Mouse (Mus musculus) MEL (cell line): Measurements from ENCODE around the gene Gm20431. TPM values are rescaled to one million over a fixed set of nuclear protein-coding genes. Genes with fewer than 3 reads are reported as not detected.

Source experiments
- DNase-seq: peaks from one replicate; pipeline ENCODE4 v3.0.0; 2011; ENCODE audit warnings: low read depth, low spot score
- H3K27ac ChIP-seq: 2 replicates; pipeline ENCODE4 v1.5.1; 2012; ENCODE audit warnings: low read depth, mild to moderate bottlenecking, control low read depth, low read length, moderate library complexity; ENCODE audit not compliant: control insufficient read depth
- H3K27me3 ChIP-seq, 2 experiments: fragments of 150-350 bp in 1 of 2; sonication (generic) in 1 of 2; 2 replicates each; pipeline ENCODE4 v1.6.1; 2012; ENCODE audit warnings: low read length in 2 of 2, mild to moderate bottlenecking in 2 of 2, improper control_type of control experiment in 1 of 2, moderate library complexity in 1 of 2; ENCODE audit not compliant: insufficient read depth in 2 of 2, control insufficient read depth in 1 of 2
- H3K36me3 ChIP-seq, 2 experiments: 2 replicates each; pipeline ENCODE4 v1.6.1; 2012 to 2014; ENCODE audit warnings: low read length in 2 of 2, improper control_type of control experiment in 1 of 2, inconsistent platforms in 1 of 2, mild to moderate bottlenecking in 1 of 2; ENCODE audit not compliant: insufficient read depth in 2 of 2, control insufficient read depth in 1 of 2
- H3K4me1 ChIP-seq, 2 experiments: fragments of 150-350 bp in 1 of 2; sonication (generic) in 1 of 2; 2 replicates each; pipeline ENCODE4 v1.6.1; 2012; ENCODE audit warnings: low read length in 2 of 2, improper control_type of control experiment in 1 of 2, mild to moderate bottlenecking in 1 of 2; ENCODE audit not compliant: insufficient read depth in 2 of 2, control insufficient read depth in 1 of 2
- H3K4me3 ChIP-seq, 2 experiments: fragments of 150-350 bp in 1 of 2; sonication (generic) in 1 of 2; 2 replicates each; pipeline ENCODE4 v1.5.1; 2012; ENCODE audit warnings: low read depth in 2 of 2, low read length in 2 of 2, mild to moderate bottlenecking in 2 of 2, moderate library complexity in 2 of 2, control low read depth in 1 of 2, improper control_type of control experiment in 1 of 2; ENCODE audit not compliant: control insufficient read depth in 1 of 2, insufficient read depth in 1 of 2
- H3K79me2 ChIP-seq: 2 replicates; pipeline ENCODE4 v1.6.1; 2012; ENCODE audit warnings: mild to moderate bottlenecking, low read length, moderate library complexity; ENCODE audit not compliant: control insufficient read depth, poor library complexity, insufficient read depth
- H3K9ac ChIP-seq: 2 replicates; pipeline ENCODE4 v1.6.1; 2012; ENCODE audit warnings: low read depth, mild to moderate bottlenecking, control low read depth, low read length, moderate library complexity; ENCODE audit not compliant: control insufficient read depth, poor library complexity, severe bottlenecking
- H3K9me3 ChIP-seq: fragments of 150-350 bp; sonication (generic); replicated peaks from 2 replicates; pipeline ENCODE4 v1.6.1; 2012; ENCODE audit warnings: mild to moderate bottlenecking, low read length, improper control_type of control experiment, moderate library complexity; ENCODE audit not compliant: insufficient read depth
- CHD1 ChIP-seq: IDR thresholded peaks from 2 replicates; pipeline ENCODE4 v1.6.1; 2012; ENCODE audit warnings: low read depth, mild to moderate bottlenecking, inconsistent platforms, low read length, improper control_type of control experiment
- CTCF ChIP-seq, 3 experiments: IDR thresholded peaks in 2 of 3; conservative IDR thresholded peaks in 1 of 3; 2 replicates each; pipeline ENCODE4 v1.5.1; 2011 to 2012; ENCODE audit warnings: low read length in 3 of 3, low read depth in 2 of 3, mild to moderate bottlenecking in 2 of 3, improper control_type of control experiment in 1 of 3, inconsistent platforms in 1 of 3, mixed read lengths in 1 of 3, moderate library complexity in 1 of 3; ENCODE audit not compliant: control insufficient read depth in 1 of 3, insufficient read depth in 1 of 3, poor library complexity in 1 of 3, severe bottlenecking in 1 of 3
- ELF1 ChIP-seq: IDR thresholded peaks from 2 replicates; pipeline ENCODE4 v1.6.1; 2014; ENCODE audit warnings: low read depth, mild to moderate bottlenecking, inconsistent platforms, low read length, improper control_type of control experiment, moderate library complexity
- GATA1 ChIP-seq: IDR thresholded peaks from 2 replicates; pipeline ENCODE4 v1.6.1; 2011; ENCODE audit warnings: low read depth, low read length, improper control_type of control experiment
- MAFK ChIP-seq: IDR thresholded peaks from 2 replicates; pipeline ENCODE4 v1.6.1; 2011; ENCODE audit warnings: low read depth, mild to moderate bottlenecking, low read length, improper control_type of control experiment, borderline replicate concordance
- MAX ChIP-seq: IDR thresholded peaks from 2 replicates; pipeline ENCODE4 v1.6.1; 2011; ENCODE audit warnings: low read length, improper control_type of control experiment
- MAZ ChIP-seq: IDR thresholded peaks from 2 replicates; pipeline ENCODE4 v1.6.1; 2012; ENCODE audit warnings: low read depth, mild to moderate bottlenecking, inconsistent platforms, low read length, improper control_type of control experiment
- MYB ChIP-seq: IDR thresholded peaks from 2 replicates; pipeline ENCODE4 v1.6.1; 2011; ENCODE audit warnings: mild to moderate bottlenecking, low read depth, low read length, improper control_type of control experiment
- MYC ChIP-seq: IDR thresholded peaks from 2 replicates; pipeline ENCODE4 v1.6.1; 2011; ENCODE audit warnings: low read depth, mild to moderate bottlenecking, low read length, improper control_type of control experiment, moderate library complexity
- NELFE ChIP-seq: IDR thresholded peaks from 2 replicates; pipeline ENCODE4 v1.6.1; 2011; ENCODE audit warnings: low read depth, low read length, improper control_type of control experiment
- NRF1 ChIP-seq: IDR thresholded peaks from 2 replicates; pipeline ENCODE4 v1.6.1; 2014; ENCODE audit warnings: low read depth, mild to moderate bottlenecking, inconsistent platforms, low read length, improper control_type of control experiment, moderate library complexity; ENCODE audit not compliant: poor library complexity, insufficient read depth, severe bottlenecking
- POLR2AphosphoS2 ChIP-seq: IDR thresholded peaks from 2 replicates; pipeline ENCODE4 v1.6.1; 2011; ENCODE audit warnings: low read length, improper control_type of control experiment
- POLR2AphosphoS5 ChIP-seq: IDR thresholded peaks from 2 replicates; pipeline ENCODE4 v1.6.1; 2012; ENCODE audit warnings: low read depth, borderline replicate concordance, mild to moderate bottlenecking, inconsistent platforms, low read length, moderate library complexity, mixed read lengths
- RAD21 ChIP-seq: IDR thresholded peaks from 2 replicates; pipeline ENCODE4 v1.6.1; 2011; ENCODE audit warnings: mild to moderate bottlenecking, low read depth, low read length, improper control_type of control experiment
- SIN3A ChIP-seq: IDR thresholded peaks from 2 replicates; pipeline ENCODE4 v1.6.1; 2012; ENCODE audit warnings: low read length, improper control_type of control experiment, inconsistent platforms
- SMC3 ChIP-seq: IDR thresholded peaks from 2 replicates; pipeline ENCODE4 v1.6.1; 2011; ENCODE audit warnings: low read depth, low read length, improper control_type of control experiment
- UBTF ChIP-seq: IDR thresholded peaks from 2 replicates; pipeline ENCODE4 v1.6.1; 2012; ENCODE audit warnings: low read depth, mild to moderate bottlenecking, inconsistent platforms, low read length, improper control_type of control experiment, moderate library complexity, borderline replicate concordance; ENCODE audit not compliant: insufficient read depth
- USF1 ChIP-seq: IDR thresholded peaks from 2 replicates; pipeline ENCODE4 v1.6.1; 2014; ENCODE audit warnings: low read depth, mild to moderate bottlenecking, inconsistent platforms, low read length, improper control_type of control experiment, moderate library complexity
- USF2 ChIP-seq, 2 experiments: IDR thresholded peaks; 2 replicates each; pipeline ENCODE4 v1.6.1; 2011 to 2012; ENCODE audit warnings: improper control_type of control experiment in 2 of 2, low read length in 2 of 2, borderline replicate concordance in 1 of 2, inconsistent platforms in 1 of 2, low read depth in 1 of 2, mild to moderate bottlenecking in 1 of 2; ENCODE audit not compliant: insufficient read depth in 1 of 2
- ZC3H11A ChIP-seq: IDR thresholded peaks from 2 replicates; pipeline ENCODE4 v1.6.1; 2012; ENCODE audit warnings: low read depth, mild to moderate bottlenecking, inconsistent platforms, low read length, improper control_type of control experiment
- ZKSCAN1 ChIP-seq: IDR thresholded peaks from 2 replicates; pipeline ENCODE4 v1.6.1; 2012; ENCODE audit warnings: low read depth, mild to moderate bottlenecking, inconsistent platforms, low read length, improper control_type of control experiment, moderate library complexity
- ZMIZ1 ChIP-seq: IDR thresholded peaks from 2 replicates; pipeline ENCODE4 v1.6.1; 2012; ENCODE audit warnings: low read depth, mild to moderate bottlenecking, inconsistent platforms, low read length, improper control_type of control experiment, moderate library complexity
- ZNF384 ChIP-seq: IDR thresholded peaks from 2 replicates; pipeline ENCODE4 v1.6.1; 2012; ENCODE audit warnings: low read depth, mild to moderate bottlenecking, inconsistent platforms, low read length, improper control_type of control experiment
- polyA plus RNA-seq, 2 experiments: library from polyadenylated mRNA; stranded (reverse) in 1 of 2; unstranded in 1 of 2; fragments of >175 nt in 1 of 2; fragments of >200 nt in 1 of 2; gene quantifications; 2 replicates each; pipeline versions ENCODE4 v1.2.1 to v1.2.4; 2012; ENCODE audit warnings: low replicate concordance in 2 of 2, low read depth in 1 of 2; ENCODE audit not compliant: insufficient read length in 2 of 2, insufficient read depth in 1 of 2, missing spikeins in 1 of 2
- total RNA-seq: library from RNA; depleted of rRNA; stranded (reverse); fragments of 300-350 nt; gene quantifications from 2 replicates; pipeline ENCODE4 v1.2.3, GENCODE M21; 2012

Gene Gm20431
- total and polyA plus RNA-seq, 3 experiments: 5.9 to 8.1 TPM; not detected in 1

GRCm38 (mm10) chr2:167679902-167680430 is 18.7 kb upstream of the Gm20431 start (continued):
- TF ChIP-seq ZNF384 (peak; percentile 63), USF1 (no peak)
- TF ChIP-seq, all 39 proteins: peak for 8

- Histone ChIP-seq H3K4me1 (peaks cover 0 to 13% of the 10 kb centered on the region in 2 experiments; a peak in 1 of 4 replicates), H3K9me3 (no peaks in the 10 kb centered on the region), H3K4me3 (no peak overlapping the region), H3K27ac (no peak overlapping the region), H3K27me3 (no peaks in the 10 kb centered on the region), H3K36me3 (peaks cover 0 to 2% of the 10 kb centered on the region in 2 experiments; a peak in 1 of 4 replicates), H3K9ac (no peak overlapping the region), H3K79me2 (no peaks in the 10 kb centered on the region)
- peak; percentile 74 for DNase-seq
- no peak for TF ChIP-seq ZKSCAN1
- TF ChIP-seq MAX: no peak
- TF ChIP-seq MYC: peak; percentile 75; the same call in 1 of the 2 replicates
- no peak for TF ChIP-seq POLR2AphosphoS2
- TF ChIP-seq ZC3H11A: peak; percentile 43; the same call in 1 of the 2 replicates
- TF ChIP-seq SMC3: peak; percentile 59
- TF ChIP-seq RAD21: peak; percentile 56
- peak; percentile 63 to 85 (median 75) for TF ChIP-seq CTCF (IDR thresholded peaks at IDR 0.05 in 2 of 3, conservative IDR thresholded peaks at IDR 0.05 in 1 of 3; ENCODE audit: control insufficient read depth in 1 of 3, insufficient read depth in 1 of 3, low read depth in 2 of 3, low read length in 3 of 3, poor library complexity in 1 of 3, severe bottlenecking in 1 of 3)
- peak; percentile 95 for TF ChIP-seq ZNF384
Measured at GRCm38 (mm10) chr2:167678600-167678999, 17.3 kb upstream of the Gm20431 start.

DNA sequence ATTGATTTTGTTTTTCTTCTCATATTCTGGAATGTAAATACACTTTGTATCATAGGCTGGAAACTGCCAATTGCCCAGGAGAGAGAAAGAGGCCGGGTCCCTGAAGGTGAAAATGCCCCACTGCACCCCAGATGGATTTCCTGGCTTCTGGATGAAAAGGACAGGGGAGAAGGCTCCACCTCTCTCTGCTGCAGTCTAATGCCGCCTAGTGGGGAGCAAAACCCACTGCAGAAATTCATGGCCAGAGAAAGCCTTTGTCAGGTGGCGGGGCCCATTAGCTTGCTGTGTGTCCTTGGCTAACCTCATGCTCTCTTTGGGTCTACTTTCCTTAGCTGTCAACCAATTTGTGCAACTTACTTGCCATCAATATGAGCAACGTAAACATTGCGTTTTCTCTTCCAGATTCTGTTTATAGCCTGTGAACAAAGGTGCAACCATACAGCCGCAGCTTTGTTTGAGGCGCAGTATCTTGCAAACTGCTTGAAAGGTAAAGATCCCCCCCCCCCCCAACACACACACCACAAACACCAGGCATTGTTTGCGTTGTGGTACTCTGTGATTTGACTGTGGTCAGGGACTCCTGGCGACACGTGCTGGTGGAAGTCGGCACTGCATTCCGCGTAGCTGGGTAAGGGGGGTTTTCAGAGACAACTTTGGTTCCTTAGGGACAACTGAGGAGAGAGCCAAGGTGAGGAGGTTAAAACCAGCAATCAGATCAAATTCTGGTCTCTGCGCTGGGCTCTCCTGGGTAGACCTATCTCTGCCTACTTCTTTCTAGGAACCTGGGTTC is 14.0 kb upstream of the Gm20431 start:
- peaks cover 0 to 2% of the 10 kb centered on the region in 2 experiments; a peak in 2 of 4 replicates for H3K36me3 ChIP-seq
- no peaks in the 10 kb centered on the region for H3K79me2 ChIP-seq
- no peaks in the 10 kb centered on the region for H3K27me3 ChIP-seq
- TF ChIP-seq NRF1 (no peak), SMC3 (peak; percentile 67), CTCF (IDR thresholded peaks at IDR 0.05 in 2 of 3, conservative IDR thresholded peaks at IDR 0.05 in 1 of 3; ENCODE audit: control insufficient read depth in 1 of 3, insufficient read depth in 1 of 3, low read depth in 2 of 3, low read length in 3 of 3, poor library complexity in 1 of 3, severe bottlenecking in 1 of 3) (peak; percentile 61 to 80 (median 69)), MAFK (no peak), POLR2AphosphoS5 (no peak), MAZ (no peak), UBTF (no peak), SIN3A (no peak), ELF1 (no peak), GATA1 (no peak), CHD1 (no peak), POLR2AphosphoS2 (no peak), NELFE (no peak), MYB (no peak), ZC3H11A (peak; percentile 24), USF2 (IDR thresholded peaks at IDR 0.05; ENCODE audit: borderline replicate concordance in 1 of 2, insufficient read depth in 1 of 2, low read depth in 1 of 2, low read length in 2 of 2) (no peak), ZMIZ1 (no peak), RAD21 (peak; percentile 53)
- no peak overlapping the region for H3K4me3 ChIP-seq
- no peaks in the 10 kb centered on the region for H3K9me3 ChIP-seq
- no peak overlapping the region for H3K9ac ChIP-seq
- no peak overlapping the region for H3K27ac ChIP-seq
- peaks cover 0 to 6% of the 10 kb centered on the region in 2 experiments; a peak in 1 of 4 replicates for H3K4me1 ChIP-seq
- peak; percentile 53 for DNase-seq
